Mouse (Mus musculus) forebrain, embryonic 15.5 days (tissue): Measurements from ENCODE around the gene Mettl27. TPM values are rescaled to one million over a fixed set of nuclear protein-coding genes. Genes with fewer than 3 reads are reported as not detected.

Experiments
- ATAC-seq: fragments of 200-750 bp; cut with Nextera tagmentation; replicated peaks from 2 replicates; pipeline ENCODE4 v1.8.0; 2017; ENCODE audit warnings: mild to moderate bottlenecking, moderate TSS enrichment, moderate library complexity
- H3K27ac ChIP-seq: fragments of 300-500 bp; sonication (generic); replicated peaks from 2 replicates; pipeline ENCODE4 v1.5.1; 2015; ENCODE audit warnings: mild to moderate bottlenecking, inconsistent platforms
- H3K27me3 ChIP-seq: fragments of 300-500 bp; sonication (generic); 2 replicates; pipeline ENCODE4 v1.6.1; 2015; ENCODE audit warnings: inconsistent platforms
- H3K36me3 ChIP-seq: fragments of 300-500 bp; sonication (generic); 2 replicates; pipeline ENCODE4 v1.6.1; 2015; ENCODE audit warnings: mild to moderate bottlenecking, inconsistent platforms
- H3K4me1 ChIP-seq: fragments of 300-500 bp; sonication (generic); 2 replicates; pipeline ENCODE4 v1.6.1; 2015; ENCODE audit warnings: inconsistent platforms
- H3K4me2 ChIP-seq: fragments of 300-500 bp; sonication (generic); replicated peaks from 2 replicates; pipeline ENCODE4 v1.6.1; 2015; ENCODE audit warnings: mild to moderate bottlenecking, inconsistent platforms
- H3K4me3 ChIP-seq: fragments of 300-500 bp; sonication (generic); 2 replicates; pipeline ENCODE4 v1.5.1; 2015; ENCODE audit warnings: mild to moderate bottlenecking, inconsistent platforms
- H3K9ac ChIP-seq: fragments of 300-500 bp; sonication (generic); replicated peaks from 2 replicates; pipeline ENCODE4 v1.6.1; 2015; ENCODE audit warnings: mild to moderate bottlenecking, inconsistent platforms
- H3K9me3 ChIP-seq: fragments of 300-500 bp; sonication (generic); 2 replicates; pipeline ENCODE4 v1.6.1; 2016; ENCODE audit warnings: inconsistent platforms
- WGBS: fragments of 180-500 bp; shearing (Covaris S2); methylation state at CpG from one replicate; pipeline ENCODE4 v1.1.7; 2015; ENCODE audit warnings: mixed read lengths; 5-methylcytosine and 5-hydroxymethylcytosine counted together
- polyA plus RNA-seq: library from polyadenylated mRNA; unstranded; fragments of >200 nt; fragmentation: Nextera tagmentation; extraction: Ambion mirVana; gene quantifications from 2 replicates; pipeline ENCODE4 v1.2.1, GENCODE M21; 2015

The Mettl27 gene
- polyA plus RNA-seq, 1 experiment from 2014 or later, result 8.8 TPM

- no peaks in the 10 kb centered on the region for H3K36me3 ChIP-seq
- no peak within 1 kb of the TSS for H3K9ac ChIP-seq
- no peak for ATAC-seq
- no peaks in the 10 kb centered on the region for H3K9me3 ChIP-seq
- H3K27ac ChIP-seq, result no peak within 1 kb of the TSS
- no peaks in the 10 kb centered on the region for H3K27me3 ChIP-seq
- WGBS, result 82% methylated on average over 6 of the region's 6 CpGs
- H3K4me1 ChIP-seq, result no peaks in the 10 kb centered on the region
- H3K4me2 ChIP-seq, result no peak within 1 kb of the TSS
- H3K4me3 ChIP-seq, result no peak within 1 kb of the TSS
Measured at GRCm38 (mm10) chr5:134906633-134907032, 25.5 kb upstream of the Mettl27 start, which contains the start of gene Tmem270. Gene Tmem270 (minus strand): TSS chr5:134906733.

- Histone ChIP-seq H3K4me3 (no peak overlapping the region), H3K9me3 (no peaks in the 10 kb centered on the region), H3K36me3 (no peaks in the 10 kb centered on the region), H3K9ac (no peak overlapping the region), H3K27ac (no peak overlapping the region), H3K27me3 (no peaks in the 10 kb centered on the region), H3K4me2 (no peak overlapping the region), H3K4me1 (no peaks in the 10 kb centered on the region)
- peak; percentile 68 for ATAC-seq
- WGBS, result under 1% methylated on average over 13 of the region's 13 CpGs
Measured at GRCm38 (mm10) chr5:134907135-134907534, 25.0 kb upstream of the Mettl27 start.

GRCm38 (mm10) chr5:134911901-134912300 is 20.3 kb upstream of the Mettl27 start:
- Histone ChIP-seq H3K9me3 (no peaks in the 10 kb centered on the region), H3K4me2 (no peak overlapping the region), H3K9ac (no peak overlapping the region), H3K27me3 (no peaks in the 10 kb centered on the region), H3K4me3 (no peak overlapping the region), H3K4me1 (no peaks in the 10 kb centered on the region), H3K27ac (no peak overlapping the region), H3K36me3 (no peaks in the 10 kb centered on the region)
- ATAC-seq, result no peak
- 88% methylated on average over 2 of the region's 2 CpGs for WGBS

GRCm38 (mm10) chr5:134913352-134913751 is 18.8 kb upstream of the Mettl27 start:
- H3K27me3 ChIP-seq, result no peaks in the 10 kb centered on the region
- no peaks in the 10 kb centered on the region for H3K4me1 ChIP-seq
- H3K36me3 ChIP-seq, result no peaks in the 10 kb centered on the region
- H3K9ac ChIP-seq, result no peak overlapping the region
- no peak overlapping the region for H3K4me3 ChIP-seq
- ATAC-seq, result no peak
- no peaks in the 10 kb centered on the region for H3K9me3 ChIP-seq
- 78% methylated on average over 3 of the region's 3 CpGs for WGBS
- no peak overlapping the region for H3K4me2 ChIP-seq
- no peak overlapping the region for H3K27ac ChIP-seq

GRCm38 (mm10) chr5:134913753-134914152 is 18.4 kb upstream of the Mettl27 start:
- no peaks in the 10 kb centered on the region for H3K27me3 ChIP-seq
- no peaks in the 10 kb centered on the region for H3K4me1 ChIP-seq
- no peaks in the 10 kb centered on the region for H3K9me3 ChIP-seq
- no peak overlapping the region for H3K4me3 ChIP-seq
- no peak overlapping the region for H3K9ac ChIP-seq
- 91% methylated on average over 4 of the region's 4 CpGs for WGBS
- H3K27ac ChIP-seq, result no peak overlapping the region
- ATAC-seq, result no peak
- H3K4me2 ChIP-seq, result no peak overlapping the region
- no peaks in the 10 kb centered on the region for H3K36me3 ChIP-seq

- no peak for ATAC-seq
- Histone ChIP-seq H3K4me3 (no peak overlapping the region), H3K4me1 (no peaks in the 10 kb centered on the region), H3K36me3 (no peaks in the 10 kb centered on the region), H3K9me3 (no peaks in the 10 kb centered on the region), H3K4me2 (no peak overlapping the region), H3K27ac (no peak overlapping the region), H3K9ac (no peak overlapping the region), H3K27me3 (no peaks in the 10 kb centered on the region)
- 86% methylated on average over 8 of the region's 8 CpGs for WGBS
Measured at GRCm38 (mm10) chr5:134914510-134914909, 17.7 kb upstream of the Mettl27 start.

- no peak for ATAC-seq
- H3K27me3 ChIP-seq, result no peaks in the 10 kb centered on the region
- no peaks in the 10 kb centered on the region for H3K36me3 ChIP-seq
- H3K9me3 ChIP-seq, result no peaks in the 10 kb centered on the region
- no peak within 1 kb of the TSS for H3K9ac ChIP-seq
- no peaks in the 10 kb centered on the region for H3K4me1 ChIP-seq
- WGBS, result 84% methylated on average over 8 of the region's 8 CpGs
- H3K27ac ChIP-seq, result no peak within 1 kb of the TSS
- H3K4me2 ChIP-seq, result no peak within 1 kb of the TSS
- no peak within 1 kb of the TSS for H3K4me3 ChIP-seq
Measured at GRCm38 (mm10) chr5:134915311-134915710, 16.9 kb upstream of the Mettl27 start, which contains the start of gene Cldn13. Gene Cldn13 (minus strand): TSS chr5:134915526.

- Histone ChIP-seq H3K9ac (no peak overlapping the region), H3K4me3 (no peak overlapping the region), H3K36me3 (no peaks in the 10 kb centered on the region), H3K9me3 (no peaks in the 10 kb centered on the region), H3K27me3 (no peaks in the 10 kb centered on the region), H3K4me1 (no peaks in the 10 kb centered on the region), H3K4me2 (no peak overlapping the region), H3K27ac (no peak overlapping the region)
- WGBS, result 54% methylated on average over 16 of the region's 16 CpGs
- ATAC-seq, result no peak
Measured at GRCm38 (mm10) chr5:134918071-134918832, 13.9 kb upstream of the Mettl27 start.

- Histone ChIP-seq H3K9me3 (no peaks in the 10 kb centered on the region), H3K36me3 (no peaks in the 10 kb centered on the region), H3K4me1 (no peaks in the 10 kb centered on the region), H3K9ac (no peak overlapping the region), H3K27me3 (no peaks in the 10 kb centered on the region), H3K27ac (no peak overlapping the region), H3K4me3 (no peak overlapping the region), H3K4me2 (no peak overlapping the region)
- ATAC-seq, result no peak
- 93% methylated on average over 3 of the region's 3 CpGs for WGBS
Measured at GRCm38 (mm10) chr5:134919097-134919496, 13.1 kb upstream of the Mettl27 start.

- no peak overlapping the region for H3K27ac ChIP-seq
- no peaks in the 10 kb centered on the region for H3K27me3 ChIP-seq
- no peaks in the 10 kb centered on the region for H3K4me1 ChIP-seq
- H3K36me3 ChIP-seq, result no peaks in the 10 kb centered on the region
- no peaks in the 10 kb centered on the region for H3K9me3 ChIP-seq
- no peak for ATAC-seq
- no peak overlapping the region for H3K4me3 ChIP-seq
- H3K9ac ChIP-seq, result no peak overlapping the region
- WGBS, result 65% methylated on average over 6 of the region's 6 CpGs
- H3K4me2 ChIP-seq, result no peak overlapping the region
Measured at GRCm38 (mm10) chr5:134920106-134920687, 12.0 kb upstream of the Mettl27 start.

- no peaks in the 10 kb centered on the region for H3K36me3 ChIP-seq
- ATAC-seq, result no peak
- 94% methylated on average over 8 of the region's 8 CpGs for WGBS
- H3K4me1 ChIP-seq, result no peaks in the 10 kb centered on the region
- H3K9me3 ChIP-seq, result no peaks in the 10 kb centered on the region
- no peak overlapping the region for H3K4me3 ChIP-seq
- H3K27ac ChIP-seq, result no peak overlapping the region
- H3K27me3 ChIP-seq, result no peaks in the 10 kb centered on the region
- H3K9ac ChIP-seq, result no peak overlapping the region
- H3K4me2 ChIP-seq, result no peak overlapping the region
Measured at GRCm38 (mm10) chr5:134921106-134921505, 11.1 kb upstream of the Mettl27 start.

- no peak for ATAC-seq
- H3K4me1 ChIP-seq, result no peaks in the 10 kb centered on the region
- H3K9me3 ChIP-seq, result no peaks in the 10 kb centered on the region
- H3K36me3 ChIP-seq, result no peaks in the 10 kb centered on the region
- 58% methylated on average over 6 of the region's 6 CpGs for WGBS
- H3K9ac ChIP-seq, result no peak overlapping the region
- no peaks in the 10 kb centered on the region for H3K27me3 ChIP-seq
- no peak overlapping the region for H3K4me2 ChIP-seq
- no peak overlapping the region for H3K27ac ChIP-seq
- H3K4me3 ChIP-seq, result no peak overlapping the region
Measured at GRCm38 (mm10) chr5:134923141-134923540, 9.0 kb upstream of the Mettl27 start.
